Mouse (Mus musculus): ENCODE measurements around the gene Fmo3.

Gene Fmo3

DNA sequence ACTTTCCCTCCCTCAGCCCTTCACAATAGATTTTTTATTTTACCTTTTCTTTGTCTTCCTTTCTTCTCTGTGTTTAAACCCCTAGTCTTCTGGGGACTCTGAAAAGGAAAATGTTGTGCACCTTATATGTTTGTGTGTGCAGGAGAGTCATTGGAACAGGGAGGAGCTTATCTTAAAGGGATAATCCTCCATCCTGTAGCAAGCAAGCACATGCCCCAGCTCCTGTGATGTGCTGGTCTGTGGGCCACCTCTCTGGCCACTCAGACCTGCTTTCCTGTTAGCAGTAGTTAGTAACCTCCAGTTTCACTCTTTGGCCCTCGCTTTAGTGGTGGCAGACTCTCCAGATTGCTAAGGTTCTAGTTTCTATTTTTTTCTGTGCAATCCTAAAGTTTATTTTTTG is at the start of gene Fmo3:
Fmo3 (minus strand) TSS at position 101 of the 400 bp plus-strand sequence.
- DNase-seq = no peak

DNA sequence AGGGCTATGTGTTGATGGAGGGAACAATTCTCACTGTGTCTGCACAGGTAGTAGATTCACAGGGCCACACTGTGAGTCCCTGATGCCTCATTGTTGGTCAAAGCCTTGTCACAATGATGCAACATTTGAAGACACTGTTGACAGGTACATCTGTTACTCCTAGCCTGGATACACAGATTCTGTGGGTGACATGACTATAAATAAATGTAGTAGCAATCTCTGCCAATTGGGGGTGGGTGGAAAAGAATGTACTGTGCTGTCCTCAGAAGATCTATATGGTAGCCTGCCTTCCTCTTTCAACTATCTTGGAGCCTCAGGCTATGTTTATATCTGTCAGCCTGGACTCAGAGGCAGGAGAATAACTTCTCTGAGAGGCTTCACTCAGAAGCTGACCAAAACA is 38.7 kb upstream of the Fmo3 start:
- DNase-seq = peak; percentile 2

- no peak for DNase-seq
These were observed 24.9 kb upstream of the Fmo3 start for GRCm38 (mm10) chr1:163009220-163009619.

GRCm38 (mm10) chr1:163003496-163003895 is 19.2 kb upstream of the Fmo3 start:
- DNase-seq = no peak

DNA sequence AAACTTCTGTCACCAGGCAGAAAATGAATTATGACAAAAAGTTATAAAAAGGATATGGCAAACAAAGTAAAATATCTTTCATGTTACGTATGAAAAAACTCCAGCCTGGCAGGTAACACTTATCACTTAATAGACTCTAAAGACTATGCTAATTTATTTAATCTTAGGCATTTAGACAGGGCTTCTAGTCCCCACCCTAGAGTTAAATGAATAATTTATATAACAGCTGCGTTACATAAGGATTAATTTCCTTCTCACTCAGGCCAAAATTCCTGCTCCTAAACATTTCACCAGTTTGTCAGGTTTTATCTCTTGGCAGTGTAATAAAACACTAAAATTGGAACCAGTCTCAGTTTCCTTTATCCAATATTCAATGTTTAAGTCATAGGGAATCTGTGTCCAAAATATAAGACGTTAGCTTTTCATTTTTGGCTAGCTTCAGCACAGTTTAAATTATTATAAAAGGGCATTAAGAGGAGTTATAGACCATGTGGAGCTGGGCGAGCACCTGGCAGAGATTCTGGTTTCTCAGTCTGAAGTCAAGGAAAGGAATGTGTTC is 17.0 kb upstream of the Fmo3 start:
- DNase-seq = no peak

DNA sequence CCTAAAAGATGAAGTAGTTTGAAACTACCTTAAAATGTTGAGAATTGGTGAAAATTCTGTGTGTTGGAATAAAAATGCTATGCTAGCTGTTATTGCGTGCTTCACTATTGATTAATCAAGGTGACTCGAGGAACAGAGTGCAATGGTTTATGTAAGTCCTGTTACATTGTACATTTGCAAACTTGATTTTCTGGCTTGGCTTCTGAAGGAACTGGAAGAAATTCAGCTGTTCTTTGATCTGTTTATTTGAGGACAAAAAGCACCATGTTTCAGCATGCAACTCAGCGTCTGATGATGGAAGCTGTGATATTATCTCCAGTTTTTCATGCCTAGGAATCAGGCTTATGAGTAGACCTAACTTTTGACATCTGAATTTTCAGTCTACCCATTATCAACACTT is 3.2 kb upstream of the Fmo3 start:
- DNase-seq = no peak

DNA sequence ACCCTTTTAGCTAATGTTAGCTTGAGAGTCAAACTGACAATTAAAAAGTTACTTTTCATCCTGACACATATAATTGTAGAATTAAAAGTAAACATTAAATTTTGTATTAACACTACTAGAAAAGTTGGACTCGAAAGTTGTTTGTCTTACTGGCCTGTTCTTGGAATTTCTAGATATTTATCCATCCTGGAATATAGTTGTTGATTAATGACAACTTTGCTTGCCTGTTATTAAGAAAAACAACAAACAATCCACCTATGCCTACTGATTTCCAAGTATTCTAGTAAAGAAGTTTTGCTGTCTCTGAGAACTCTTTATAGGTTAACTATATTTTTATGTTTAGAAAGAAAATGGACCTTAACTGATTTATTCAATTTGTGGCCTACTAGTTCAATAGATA is 2.4 kb upstream of the Fmo3 start:
- DNase-seq = no peak

DNA sequence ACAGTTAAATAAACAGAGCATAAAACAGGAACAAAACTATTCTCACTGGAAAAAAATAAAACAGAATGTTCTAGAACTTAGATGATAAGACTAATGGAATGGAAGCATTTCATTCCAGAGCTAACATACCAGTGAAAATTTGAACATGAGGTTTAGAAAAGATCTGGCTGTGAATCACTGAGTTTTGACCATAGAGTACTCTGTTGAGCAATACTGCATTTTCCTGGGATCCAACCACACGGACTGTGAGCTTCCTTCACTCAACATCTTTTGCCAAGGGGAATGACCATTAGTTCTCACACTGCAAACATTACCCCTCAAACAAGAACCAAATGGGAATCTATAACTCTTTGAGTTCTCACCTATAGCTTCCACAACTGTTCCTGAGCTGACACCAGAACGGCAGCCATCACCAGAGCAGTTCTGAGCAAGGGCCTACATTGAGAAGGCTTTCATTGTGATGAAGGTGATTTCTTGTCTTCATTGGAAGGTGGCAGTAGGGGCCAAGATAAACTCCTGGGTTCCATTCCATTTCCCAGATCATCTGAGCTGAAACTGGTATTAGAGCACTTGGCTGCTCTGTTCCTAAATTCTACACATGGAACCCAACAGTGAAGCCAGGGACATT is 1.9 kb upstream of the Fmo3 start:
- DNase-seq = no peak

DNA sequence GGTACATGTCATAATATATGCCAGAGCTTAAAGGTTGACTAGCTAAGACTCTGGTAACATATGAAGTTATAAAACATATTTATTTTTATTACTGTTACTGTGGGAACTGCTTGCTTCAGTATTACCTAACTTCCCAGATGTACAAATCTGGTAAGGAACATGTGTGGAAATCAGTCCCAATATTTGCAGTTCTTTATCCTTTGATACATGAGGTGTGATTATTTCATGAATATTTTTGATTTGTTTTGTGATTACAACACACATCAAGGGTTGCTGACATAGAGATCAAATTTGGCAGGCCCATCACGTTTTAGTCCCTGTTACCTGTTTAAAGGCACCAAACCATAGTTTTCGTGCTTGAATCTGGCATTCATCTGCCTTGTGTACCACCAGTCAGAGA is 20.8 kb downstream of the Fmo3 start:
- DNase-seq = no peak

GRCm38 (mm10) chr1:162957422-162957821 is 26.9 kb downstream of the Fmo3 start:
- no peak for DNase-seq

- no peak for DNase-seq
These were observed 31.2 kb downstream of the Fmo3 start for GRCm38 (mm10) chr1:162953079-162953478.

- no peak for DNase-seq
These were observed 34.6 kb downstream of the Fmo3 start for GRCm38 (mm10) chr1:162949763-162950162.

DNA sequence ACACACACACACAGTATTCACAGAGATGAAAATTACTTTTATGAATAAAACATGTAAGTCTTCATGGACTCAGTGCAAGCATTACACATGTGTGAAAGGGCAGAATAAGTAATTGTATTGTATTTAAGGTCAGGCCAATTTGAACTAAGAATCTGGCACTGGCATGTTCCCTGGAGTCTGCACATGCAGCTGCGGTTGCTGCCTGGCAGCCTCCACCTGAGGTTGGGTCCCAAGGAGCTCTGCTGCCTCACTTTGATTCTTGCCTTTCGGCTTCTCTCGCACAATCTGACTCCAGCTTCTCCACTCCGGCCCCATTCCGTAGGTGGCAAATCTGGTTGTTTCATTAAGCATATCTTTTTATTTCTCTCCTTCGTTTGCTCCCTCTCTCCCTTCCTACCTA is 36.4 kb downstream of the Fmo3 start:
- DNase-seq = no peak

DNA sequence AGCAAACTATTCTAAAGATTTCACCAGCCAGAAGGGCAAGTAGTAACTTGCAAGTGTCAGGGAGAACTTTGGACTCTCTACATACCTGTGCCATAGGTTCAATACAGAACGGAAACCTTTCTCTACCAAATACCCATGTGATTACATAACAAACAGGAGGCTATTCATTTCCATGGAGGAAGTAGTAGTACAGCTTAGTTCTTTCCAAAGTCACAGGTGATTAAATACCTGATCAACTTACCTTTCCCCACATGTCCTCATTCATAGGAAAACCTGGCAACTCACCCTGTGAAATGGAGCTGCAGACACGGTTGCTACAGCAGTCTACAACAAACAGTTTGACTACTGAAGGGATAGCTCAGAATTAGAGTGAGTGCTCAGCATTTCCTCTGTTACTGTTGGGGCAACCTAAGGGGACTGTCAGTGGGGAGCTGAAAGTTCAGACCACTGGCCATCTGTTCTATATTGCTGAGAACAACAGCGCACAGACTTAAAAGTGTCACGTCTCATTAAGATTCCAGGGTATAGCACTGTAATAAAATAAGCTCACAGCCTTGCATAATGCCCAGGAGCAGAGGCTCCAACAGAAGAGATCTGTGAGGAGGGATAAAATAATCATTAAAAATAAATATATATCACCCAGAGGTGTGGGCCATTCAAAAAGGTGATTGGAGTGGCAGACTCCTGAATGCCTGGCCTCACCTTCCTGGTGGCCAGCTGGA is 37.3 kb downstream of the Fmo3 start:
- DNase-seq = no peak

DNA sequence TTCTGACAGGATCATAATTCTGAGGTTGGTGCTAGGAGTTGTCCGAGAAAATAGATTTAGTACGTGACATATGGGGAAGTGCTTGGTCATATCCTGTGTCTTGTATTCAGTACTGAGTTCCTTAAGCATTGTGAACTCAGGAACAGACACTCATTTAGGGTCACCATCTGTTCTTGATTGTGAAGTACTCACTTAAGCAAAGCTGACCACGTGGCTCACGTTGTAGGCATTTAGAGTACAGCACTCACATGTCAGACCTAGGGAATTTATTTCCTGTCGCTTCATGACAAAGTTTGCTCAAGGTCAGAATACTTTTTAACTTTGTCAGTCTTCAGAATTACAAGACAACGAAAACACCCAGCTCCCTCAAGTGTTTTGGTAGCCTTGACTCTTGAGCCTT is 40.6 kb downstream of the Fmo3 start:
- no peak for DNase-seq

- no peak for DNase-seq
These were observed 45.5 kb downstream of the Fmo3 start for GRCm38 (mm10) chr1:162938696-162939351.

DNA sequence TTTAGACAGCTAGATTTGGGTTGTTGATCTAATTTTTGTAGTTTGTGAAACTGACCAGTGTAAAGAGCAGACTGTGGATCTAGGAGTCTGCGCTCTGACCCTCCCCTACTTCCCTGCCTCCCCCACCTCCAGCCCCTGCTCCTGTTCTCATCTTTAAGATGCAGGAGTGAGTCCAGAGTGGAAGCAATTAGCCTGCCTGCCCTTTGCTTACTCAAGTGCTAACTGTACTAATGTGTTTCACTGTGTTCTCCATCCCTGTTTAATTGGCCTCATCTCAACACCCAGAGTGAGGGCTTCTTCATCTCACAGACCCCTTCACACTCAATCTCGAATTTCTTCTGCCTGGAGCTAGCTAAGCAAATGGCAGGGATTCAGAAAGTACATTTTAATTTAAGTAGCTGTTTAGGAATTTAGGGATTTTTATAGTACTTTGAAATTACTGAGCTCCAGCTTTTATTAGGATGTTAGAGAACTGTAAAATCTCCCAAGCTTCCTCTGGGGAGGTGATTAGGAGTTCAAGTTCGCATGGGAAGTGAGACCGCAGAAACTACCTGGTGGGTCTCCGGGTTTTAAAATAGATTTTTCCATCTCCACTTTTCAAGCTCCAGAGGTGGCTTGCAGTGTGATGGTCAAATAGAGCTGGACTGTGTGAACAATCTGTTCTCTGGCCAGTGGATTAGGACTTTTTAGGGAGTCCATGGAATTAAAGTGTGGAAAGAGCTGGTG is 46.2 kb downstream of the Fmo3 start:
- no peak for DNase-seq

DNA sequence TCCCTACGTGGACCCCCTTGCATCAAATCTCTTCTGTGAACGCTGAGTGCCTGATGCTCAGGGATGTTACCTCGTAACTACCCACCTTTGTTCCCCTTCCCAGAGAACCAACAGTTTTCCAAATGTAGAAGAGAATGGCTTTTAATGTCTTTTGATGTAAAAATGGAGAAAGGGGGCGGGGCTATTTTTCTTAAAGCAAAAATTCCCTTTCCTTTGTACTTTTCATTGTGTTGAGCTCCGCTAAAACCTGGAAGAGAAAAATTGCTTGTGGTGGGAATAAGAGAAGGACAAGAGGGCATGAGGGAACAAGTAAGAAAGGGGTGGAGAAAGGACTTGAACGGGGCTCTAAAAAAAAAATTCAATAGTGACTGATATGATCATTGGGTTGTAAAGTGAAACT is 46.9 kb downstream of the Fmo3 start, which contains the start of gene Fmo6:
Fmo6 (minus strand) TSS at position 101 of the 400 bp plus-strand sequence.
- DNase-seq = no peak

DNA sequence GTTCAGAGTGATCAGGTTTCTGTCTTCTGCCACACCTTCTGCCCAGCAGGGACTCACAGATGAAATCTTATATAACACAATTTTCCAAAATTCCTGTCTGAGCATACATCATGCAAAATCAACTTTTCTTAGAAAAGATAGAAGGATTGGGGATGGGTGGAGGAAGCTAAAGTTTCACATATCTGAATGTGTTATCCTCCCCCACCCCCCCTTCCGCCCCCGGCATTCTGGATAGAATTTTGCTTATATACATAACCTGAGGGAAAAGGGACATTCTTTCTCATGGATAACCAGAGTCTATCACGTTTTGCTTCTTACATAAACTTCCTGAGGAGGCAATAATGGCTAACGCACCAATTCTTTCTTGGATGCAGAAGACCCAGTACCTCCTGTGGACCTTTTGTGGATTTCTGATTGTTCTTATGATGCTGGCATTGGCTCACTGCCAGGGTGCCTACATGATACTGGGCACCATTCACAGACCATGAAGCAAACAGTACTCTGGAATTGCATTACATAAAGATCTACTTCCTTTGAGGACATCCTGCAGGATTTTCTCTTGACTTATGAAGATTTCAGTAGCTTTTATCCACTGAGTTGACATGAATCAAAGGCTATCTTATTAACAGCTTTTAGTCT is 49.8 kb downstream of the Fmo3 start:
- DNase-seq = peak; percentile 4

- no peak for DNase-seq
These were observed 51.9 kb downstream of the Fmo3 start for GRCm38 (mm10) chr1:162932386-162932785.

DNA sequence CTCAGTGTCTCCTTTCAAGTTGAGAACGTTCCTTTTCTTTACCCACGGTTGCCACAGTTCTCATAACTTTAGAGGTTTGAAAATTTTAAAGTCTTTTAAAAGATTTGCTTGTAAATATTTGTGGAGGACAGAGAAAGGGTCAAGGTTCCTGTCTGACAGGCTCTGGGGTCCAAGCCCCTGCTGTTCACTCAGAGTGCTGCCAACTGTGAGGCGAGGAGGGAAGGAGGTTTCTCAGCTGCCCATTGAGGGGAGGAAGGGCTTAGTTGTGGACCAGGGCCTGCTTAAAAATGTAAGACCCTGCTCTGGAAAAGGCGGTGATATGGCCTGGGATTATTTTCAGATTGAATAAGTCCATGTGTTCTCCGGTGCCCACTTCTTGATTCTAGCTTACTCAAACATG is 52.4 kb downstream of the Fmo3 start:
- no peak for DNase-seq

DNA sequence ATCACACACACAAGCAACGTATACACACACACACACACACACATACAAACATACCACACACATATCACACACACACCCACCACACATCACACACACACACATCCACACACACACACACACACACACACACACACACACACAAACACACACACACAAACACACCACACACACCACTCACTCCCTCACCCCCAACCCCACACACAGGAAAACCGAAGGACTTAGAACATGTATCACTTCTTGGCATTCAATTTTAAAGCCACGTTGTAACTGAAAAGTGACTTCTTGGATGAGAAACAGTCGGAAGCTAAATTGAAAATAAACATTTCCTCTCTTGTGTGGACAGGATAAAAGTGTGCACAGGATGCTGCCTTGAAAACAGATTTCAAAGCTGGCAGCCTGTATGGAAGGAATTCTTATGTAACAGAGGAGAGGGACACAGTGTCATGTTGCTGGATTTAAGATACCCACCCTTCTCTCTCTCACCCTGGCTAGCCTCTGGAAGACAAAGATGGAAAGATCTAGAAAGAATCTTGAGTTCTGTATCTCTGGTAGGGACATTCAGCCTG is 52.9 kb downstream of the Fmo3 start:
- no peak for DNase-seq

Measured in right cerebral cortex, adult 18-20 months (tissue).